In the genomic region with DNA sequence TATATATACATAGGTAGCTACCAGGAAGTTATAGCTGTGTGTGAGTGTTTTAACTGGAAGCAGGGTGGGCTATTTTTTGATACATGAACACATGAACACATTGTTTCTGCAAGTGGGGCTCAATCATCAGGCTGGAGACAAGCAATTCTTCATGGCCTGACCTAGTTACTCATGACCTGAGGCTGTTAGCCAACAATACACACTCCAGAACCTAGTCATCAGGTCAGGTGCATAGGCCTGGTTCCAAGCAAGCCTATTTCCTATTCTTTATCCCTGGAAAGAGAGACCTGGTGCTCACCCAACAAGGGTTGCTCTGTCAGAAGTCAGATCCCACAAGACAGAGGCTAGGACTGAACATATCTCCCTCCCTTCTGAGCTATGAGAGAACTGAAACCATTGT, we compare ENCODE assay signal across 24 mouse cellular contexts. TPM values are rescaled to one million over a fixed set of nuclear protein-coding genes. Genes with fewer than 3 reads are reported as not detected.
DNase-seq lines count a peak whose midpoint lies in the region; ATAC-seq lines count a peak whose summit lies in the region.
"Had no signal": no experiment of that assay in that cellular context is flagged by ENCODE, and none has a peak within 500 bp of the region (broad histone marks: within the 10 kb centered on the region; RNA-seq: fewer than 3 reads in every experiment).

No protein-coding gene starts in this region.

- no peaks in the 10 kb centered on the region for H3K27me3 ChIP-seq in intestine, embryonic 16.5 days (replicated peaks; ENCODE audit: control insufficient read depth, insufficient read depth, low read length)
- no peaks in the 10 kb centered on the region for H3K27me3 ChIP-seq in intestine, embryonic 15.5 days (replicated peaks)
- H3K27me3 ChIP-seq: embryonic facial prominence, embryonic 15.5 days; forebrain, embryonic 15.5 days; hindbrain, embryonic 15.5 days; kidney, embryonic 15.5 days; limb, embryonic 15.5 days; midbrain, embryonic 12.5 days had no signal

- H3K4me2 ChIP-seq in intestine, embryonic 16.5 days (ENCODE audit: low read depth, low read length) = no peak overlapping the region
- H3K4me2 ChIP-seq in intestine, embryonic 15.5 days (replicated peaks) = no peak overlapping the region
- H3K4me2 ChIP-seq: embryonic facial prominence, embryonic 15.5 days; forebrain, embryonic 15.5 days; heart, embryonic 11.5 days; hindbrain, embryonic 15.5 days; kidney, embryonic 15.5 days; limb, embryonic 15.5 days; midbrain, embryonic 12.5 days had no signal

- peak; percentile 21 for DNase-seq in lung, postnatal 36 days
- no peak for DNase-seq in lung, postnatal 10 days
- DNase-seq in fibroblast of lung, adult 2 months (ENCODE audit: low read depth) = peak; percentile 32
- DNase-seq in left cerebral cortex, adult 11 months (ENCODE audit: low spot score) = no peak
- no peak for DNase-seq in ovary, postnatal 36 days (ENCODE audit: low spot score)
- DNase-seq: cerebellum, adult 11 months; cerebellum, adult 9-11 months; kidney, adult 11 months; kidney, postnatal 4 days; layer of hippocampus, adult 9-11 months; lung, adult 2 months; thymus, postnatal 14 days had no signal

- H3K9me3 ChIP-seq in intestine, embryonic 16.5 days (ENCODE audit: control insufficient read depth, low read length) = no peaks in the 10 kb centered on the region
- no peaks in the 10 kb centered on the region for H3K9me3 ChIP-seq in intestine, embryonic 15.5 days
- H3K9me3 ChIP-seq: embryonic facial prominence, embryonic 15.5 days; forebrain, embryonic 15.5 days; hindbrain, embryonic 15.5 days; kidney, embryonic 15.5 days; limb, embryonic 15.5 days; midbrain, embryonic 12.5 days had no signal

- ATAC-seq in intestine, embryonic 16.5 days = no peak
- no peak for ATAC-seq in intestine, embryonic 15.5 days
- ATAC-seq: forebrain, embryonic 15.5 days had no signal

- peak overlapping the region; percentile 62; the same call in 1 of the 2 replicates for H3K27ac ChIP-seq in intestine, embryonic 16.5 days (ENCODE audit: low read length)
- no peak overlapping the region for H3K27ac ChIP-seq in intestine, embryonic 15.5 days
- H3K27ac ChIP-seq: embryonic facial prominence, embryonic 15.5 days; forebrain, embryonic 15.5 days; hindbrain, embryonic 15.5 days; kidney, embryonic 15.5 days; left cerebral cortex, adult 2 months; limb, embryonic 15.5 days; midbrain, embryonic 12.5 days had no signal

- peaks cover 9% of the 10 kb centered on the region; the same call in 1 of the 2 replicates for H3K4me1 ChIP-seq in intestine, embryonic 16.5 days (ENCODE audit: control insufficient read depth, insufficient read depth, low read length)
- no peaks in the 10 kb centered on the region for H3K4me1 ChIP-seq in intestine, embryonic 15.5 days (replicated peaks)
- H3K4me1 ChIP-seq: embryonic facial prominence, embryonic 15.5 days; forebrain, embryonic 15.5 days; hindbrain, embryonic 15.5 days; kidney, embryonic 15.5 days; limb, embryonic 15.5 days; midbrain, embryonic 12.5 days had no signal

- H3K9ac ChIP-seq in intestine, embryonic 16.5 days (ENCODE audit: low read depth, low read length) = no peak overlapping the region
- no peak overlapping the region for H3K9ac ChIP-seq in intestine, embryonic 15.5 days
- H3K9ac ChIP-seq: embryonic facial prominence, embryonic 15.5 days; forebrain, embryonic 15.5 days; hindbrain, embryonic 15.5 days; kidney, embryonic 15.5 days; limb, embryonic 15.5 days; midbrain, embryonic 12.5 days had no signal

- no peak overlapping the region for H3K4me3 ChIP-seq in intestine, embryonic 16.5 days (ENCODE audit: low read length)
- no peak overlapping the region for H3K4me3 ChIP-seq in intestine, embryonic 15.5 days (replicated peaks)
- H3K4me3 ChIP-seq: embryonic facial prominence, embryonic 15.5 days; forebrain, embryonic 15.5 days; hindbrain, embryonic 15.5 days; kidney, embryonic 15.5 days; left cerebral cortex, adult 2 months; limb, embryonic 15.5 days; midbrain, embryonic 12.5 days had no signal

- no peaks in the 10 kb centered on the region for H3K36me3 ChIP-seq in intestine, embryonic 16.5 days (ENCODE audit: control insufficient read depth, insufficient read depth, low read length)
- no peaks in the 10 kb centered on the region for H3K36me3 ChIP-seq in intestine, embryonic 15.5 days
- H3K36me3 ChIP-seq: embryonic facial prominence, embryonic 15.5 days; forebrain, embryonic 15.5 days; hindbrain, embryonic 15.5 days; kidney, embryonic 15.5 days; limb, embryonic 15.5 days; midbrain, embryonic 12.5 days had no signal

RNA-seq across cellular contexts. Expression of a gene that starts 3.1 kb away (rescaled TPM):
- polyA plus RNA-seq in intestine, embryonic 16.5 days (2015; fragmentation: Nextera tagmentation; extraction: Ambion mirVana) = 1.3 and 1.7 TPM in 2 replicates
- polyA plus RNA-seq in intestine, embryonic 15.5 days (2015; fragmentation: Nextera tagmentation; extraction: Ambion mirVana) = 0.85 and 1.3 TPM in 2 replicates
- polyA plus RNA-seq: C2C12; forebrain, embryonic 15.5 days; heart, embryonic 11.5 days; heart, postnatal 0 days; hindbrain, embryonic 15.5 days; kidney, embryonic 15.5 days; midbrain, embryonic 12.5 days had no signal

RNA-seq across cellular contexts. Expression of a gene that starts 48.8 kb away (rescaled TPM):
- polyA plus RNA-seq in intestine, embryonic 16.5 days (2015; fragmentation: Nextera tagmentation; extraction: Ambion mirVana) = 0.18 and 0.38 TPM in 2 replicates
- 0.15 and 0.23 TPM in 2 replicates for polyA plus RNA-seq in intestine, embryonic 15.5 days (2015; fragmentation: Nextera tagmentation; extraction: Ambion mirVana)
- polyA plus RNA-seq: forebrain, embryonic 15.5 days; heart, embryonic 11.5 days had no signal

Comparison
In these comparisons a context has a peak if more than half of its experiments do, and no peak if none do; other contexts are left out.
1. DNase-seq: peak in lung, postnatal 36 days (single experiment) and fibroblast of lung, adult 2 months (single experiment); none in lung, postnatal 10 days (single experiment), left cerebral cortex, adult 11 months (single experiment) and ovary, postnatal 36 days (single experiment).